Mouse (Mus musculus) stomach, postnatal 0 days (tissue): ENCODE data around the gene She.

Source experiments
- CTCF ChIP-seq: IDR thresholded peaks from 2 replicates; pipeline ENCODE4 v1.5.1; 2016; ENCODE audit warnings: antibody characterized with exemption, low read depth, mild to moderate bottlenecking, moderate library complexity
- EP300 ChIP-seq: optimal IDR thresholded peaks from 2 replicates; pipeline ENCODE3; 2016; ENCODE audit warnings: antibody characterized with exemption

- TF ChIP-seq CTCF (no peak), EP300 (no peak)
Observed at GRCm38 (mm10) chr3:89860343-89860742, 29.2 kb downstream of the She start.
